Mouse (Mus musculus): ENCODE measurements around the gene Ppp4r1.

DNA sequence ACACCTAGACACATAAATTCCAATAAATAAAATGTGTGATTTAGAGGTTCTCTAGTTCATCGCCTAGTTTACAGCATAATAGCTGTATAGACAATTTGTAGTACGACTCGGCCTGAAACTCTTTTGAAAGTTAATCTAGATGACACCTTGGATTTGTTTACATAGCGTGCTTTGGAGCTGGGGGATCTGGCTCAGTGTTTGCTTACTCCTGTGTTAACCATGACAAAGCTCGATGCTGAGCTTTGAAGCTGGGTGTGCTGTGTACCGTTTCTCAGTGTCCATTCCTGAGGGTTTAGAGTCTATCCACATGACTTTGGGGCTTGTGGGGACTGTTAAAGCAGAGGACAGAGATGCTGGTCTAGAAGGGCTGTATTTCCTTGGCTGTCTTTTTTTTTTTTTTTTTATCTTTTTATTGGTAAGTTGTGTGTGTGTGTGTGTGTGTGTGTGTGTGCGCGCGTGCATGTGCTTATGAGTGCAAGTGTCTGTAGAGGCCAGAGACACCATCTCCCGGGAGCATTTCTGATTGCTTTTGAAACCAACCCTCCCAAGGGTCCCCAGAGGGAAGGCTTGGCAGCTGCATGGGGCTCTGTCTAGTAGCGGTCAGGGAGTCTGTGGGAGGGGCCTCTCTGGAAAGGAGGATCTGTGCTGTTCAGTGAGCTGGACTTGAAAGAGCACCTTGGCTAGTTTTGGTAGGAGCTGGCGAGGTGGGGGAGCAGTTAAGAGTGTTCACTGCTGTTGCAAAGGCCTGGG lies 6.3 kb downstream of the Ppp4r1 start:
- TF ChIP-seq ETS1 (conservative IDR thresholded peaks at IDR 0.05; ENCODE audit: low read depth, low read length): no peak
- no peak for TF ChIP-seq CTCF (conservative IDR thresholded peaks at IDR 0.05 in 1 of 2, IDR thresholded peaks at IDR 0.05 in 1 of 2; ENCODE audit: low read depth in 2 of 2, low read length in 2 of 2)
- TF ChIP-seq POLR2A (IDR thresholded peaks at IDR 0.05; ENCODE audit: low read depth, low read length): no peak
- TF ChIP-seq IRF4 (IDR thresholded peaks at IDR 0.05; ENCODE audit: low read depth, low read length): no peak
